Mouse (Mus musculus) cerebellum, adult 8-10 months (tissue): ENCODE measurements around the gene Banp.

Experiments
- DNase-seq: peaks from one replicate; pipeline ENCODE4 v3.0.0; 2022

Banp gene

GRCm38 (mm10) chr8:121949222-121949800 lies at the start of gene Banp:
Gene Banp, plus strand, starts transcription at chr8:121949750.
- no peak for DNase-seq

- DNase-seq, result peak; percentile 28
Observed at GRCm38 (mm10) chr8:121901498-121902236, 47.9 kb upstream of the Banp start.

GRCm38 (mm10) chr8:121903977-121904376 lies 45.6 kb upstream of the Banp start:
- DNase-seq, result peak; percentile 69

GRCm38 (mm10) chr8:121904999-121905398 lies 44.6 kb upstream of the Banp start:
- DNase-seq, result peak; percentile 25

- peak; percentile 23 for DNase-seq
Observed at GRCm38 (mm10) chr8:121905420-121905819, 44.1 kb upstream of the Banp start.

GRCm38 (mm10) chr8:121905864-121906263 lies 43.7 kb upstream of the Banp start:
- peak; percentile 17 for DNase-seq

GRCm38 (mm10) chr8:121906542-121907512 lies 42.7 kb upstream of the Banp start:
- DNase-seq, result peak; percentile 42

GRCm38 (mm10) chr8:121907587-121908248 lies 41.8 kb upstream of the Banp start, which contains the start of gene Slc7a5:
Gene Slc7a5, minus strand, starts transcription at chr8:121907694.
- peak; percentile 96 for DNase-seq

- peak; percentile 30 for DNase-seq
Observed at GRCm38 (mm10) chr8:121908378-121909147, 41.0 kb upstream of the Banp start.

- peak; percentile 23 for DNase-seq
Observed at GRCm38 (mm10) chr8:121909148-121909541, 40.4 kb upstream of the Banp start.

- peak; percentile 85 for DNase-seq
Observed at GRCm38 (mm10) chr8:121909663-121910062, 39.9 kb upstream of the Banp start.

- DNase-seq, result no peak
Observed at GRCm38 (mm10) chr8:121911400-121911799, 38.1 kb upstream of the Banp start.

- DNase-seq, result no peak
Observed at GRCm38 (mm10) chr8:121911987-121912386, 37.6 kb upstream of the Banp start.

GRCm38 (mm10) chr8:121912831-121913230 lies 36.7 kb upstream of the Banp start:
- DNase-seq, result no peak

- DNase-seq, result no peak
Observed at GRCm38 (mm10) chr8:121913378-121913777, 36.2 kb upstream of the Banp start.

GRCm38 (mm10) chr8:121919158-121919557 lies 30.4 kb upstream of the Banp start:
- no peak for DNase-seq

GRCm38 (mm10) chr8:121919731-121920130 lies 29.8 kb upstream of the Banp start:
- DNase-seq, result no peak

GRCm38 (mm10) chr8:121921582-121921981 lies 28.0 kb upstream of the Banp start:
- no peak for DNase-seq

GRCm38 (mm10) chr8:121922101-121922500 lies 27.4 kb upstream of the Banp start:
- no peak for DNase-seq

- no peak for DNase-seq
Observed at GRCm38 (mm10) chr8:121924681-121925080, 24.9 kb upstream of the Banp start.

GRCm38 (mm10) chr8:121925624-121926023 lies 23.9 kb upstream of the Banp start:
- DNase-seq, result peak; percentile 75

GRCm38 (mm10) chr8:121926266-121926665 lies 23.3 kb upstream of the Banp start:
- no peak for DNase-seq
